Comparison of ENCODE assay signal across 16 mouse cellular contexts in genomic region chr8:127464300-127464699, GRCm38 (mm10).
"Had no signal": no experiment of that assay in that cellular context is flagged by ENCODE, and none has a peak within 500 bp of the region (broad histone marks: within the 10 kb centered on the region; RNA-seq: fewer than 3 reads in every experiment).

No protein-coding gene starts in this region.

- H3K4me1 ChIP-seq: limb, embryonic 10.5 days; liver, embryonic 15.5 days; megakaryocyte, embryonic 14.5 days; midbrain, embryonic 15.5 days had no signal

- H3K27ac ChIP-seq: hindbrain, postnatal 0 days; limb, embryonic 10.5 days; liver, embryonic 15.5 days; macrophage; midbrain, embryonic 15.5 days; neural tube, embryonic 12.5 days had no signal

- H3K4me2 ChIP-seq: liver, embryonic 11.5 days; liver, embryonic 15.5 days; lung, embryonic 14.5 days; midbrain, embryonic 11.5 days; midbrain, embryonic 15.5 days; neural tube, embryonic 12.5 days had no signal

- H3K36me3 ChIP-seq: liver, embryonic 15.5 days; midbrain, embryonic 15.5 days had no signal

- H3K4me3 ChIP-seq: limb, embryonic 10.5 days; liver, embryonic 15.5 days; megakaryocyte, embryonic 14.5 days; midbrain, embryonic 15.5 days; neural tube, embryonic 12.5 days had no signal

- ATAC-seq: hindbrain, postnatal 0 days; midbrain, embryonic 15.5 days had no signal

- H3K27me3 ChIP-seq: liver, embryonic 15.5 days; midbrain, embryonic 15.5 days; neural tube, embryonic 12.5 days had no signal

- H3K9me3 ChIP-seq: limb, embryonic 10.5 days; liver, embryonic 15.5 days; megakaryocyte, embryonic 14.5 days; midbrain, embryonic 15.5 days; neural tube, embryonic 12.5 days had no signal

- DNase-seq: lung, embryonic 14.5 days; lung, postnatal 14 days; retina, postnatal 1 day; right cerebral cortex, postnatal 4 days; spleen, adult 18-20 months; thymus, adult 18-20 months; thymus, postnatal 25 days had no signal

- H3K9ac ChIP-seq: liver, embryonic 15.5 days; lung, embryonic 14.5 days; midbrain, embryonic 15.5 days; neural tube, embryonic 12.5 days had no signal
